Mouse (Mus musculus): Measurements from ENCODE around the gene Pdia5.

The Pdia5 gene

GRCm38 (mm10) chr16:35490231-35491070 is at the start of gene Pdia5:
TSS of gene Pdia5 (minus strand) at chr16:35490873.
- DNase-seq (ENCODE audit: low read depth, low spot score), result no peak

GRCm38 (mm10) chr16:35539041-35539440 is 48.4 kb upstream of the Pdia5 start:
- DNase-seq (ENCODE audit: low read depth, low spot score), result no peak

- no peak for DNase-seq (ENCODE audit: low read depth, low spot score)
Measured at GRCm38 (mm10) chr16:35537651-35538050, 47.0 kb upstream of the Pdia5 start.

GRCm38 (mm10) chr16:35534630-35535029 is 44.0 kb upstream of the Pdia5 start:
- no peak for DNase-seq (ENCODE audit: low read depth, low spot score)

- no peak for DNase-seq (ENCODE audit: low read depth, low spot score)
Measured at GRCm38 (mm10) chr16:35524200-35524599, 33.5 kb upstream of the Pdia5 start.

- no peak for DNase-seq (ENCODE audit: low read depth, low spot score)
Measured at GRCm38 (mm10) chr16:35519245-35519644, 28.6 kb upstream of the Pdia5 start.

- no peak for DNase-seq (ENCODE audit: low read depth, low spot score)
Measured at GRCm38 (mm10) chr16:35517976-35518951, 27.6 kb upstream of the Pdia5 start.

GRCm38 (mm10) chr16:35515977-35516612 is 25.4 kb upstream of the Pdia5 start:
- no peak for DNase-seq (ENCODE audit: low read depth, low spot score)

GRCm38 (mm10) chr16:35509331-35510070 is 18.8 kb upstream of the Pdia5 start:
- DNase-seq (ENCODE audit: low read depth, low spot score), result no peak

- no peak for DNase-seq (ENCODE audit: low read depth, low spot score)
Measured at GRCm38 (mm10) chr16:35508581-35508980, 17.9 kb upstream of the Pdia5 start.

- DNase-seq (ENCODE audit: low read depth, low spot score), result no peak
Measured at GRCm38 (mm10) chr16:35505786-35506185, 15.1 kb upstream of the Pdia5 start.

GRCm38 (mm10) chr16:35504266-35504665 is 13.6 kb upstream of the Pdia5 start:
- no peak for DNase-seq (ENCODE audit: low read depth, low spot score)

GRCm38 (mm10) chr16:35502456-35502855 is 11.8 kb upstream of the Pdia5 start:
- DNase-seq (ENCODE audit: low read depth, low spot score), result no peak

- no peak for DNase-seq (ENCODE audit: low read depth, low spot score)
Measured at GRCm38 (mm10) chr16:35501106-35501760, 10.6 kb upstream of the Pdia5 start.

GRCm38 (mm10) chr16:35500342-35500741 is 9.7 kb upstream of the Pdia5 start:
- no peak for DNase-seq (ENCODE audit: low read depth, low spot score)

GRCm38 (mm10) chr16:35489793-35490192 is 880 bp downstream of the Pdia5 start:
- no peak for DNase-seq (ENCODE audit: low read depth, low spot score)

GRCm38 (mm10) chr16:35489066-35489718 is 1.5 kb downstream of the Pdia5 start:
- no peak for DNase-seq (ENCODE audit: low read depth, low spot score)

- no peak for DNase-seq (ENCODE audit: low read depth, low spot score)
Measured at GRCm38 (mm10) chr16:35487776-35488175, 2.9 kb downstream of the Pdia5 start.

- no peak for DNase-seq (ENCODE audit: low read depth, low spot score)
Measured at GRCm38 (mm10) chr16:35487056-35487455, 3.6 kb downstream of the Pdia5 start.

- no peak for DNase-seq (ENCODE audit: low read depth, low spot score)
Measured at GRCm38 (mm10) chr16:35485711-35486110, 5.0 kb downstream of the Pdia5 start.
